Mouse (Mus musculus) heart, adult 2 months (tissue): ENCODE measurements around the gene Gm10964.

Experiments
- CTCF ChIP-seq: fragments of 200-600 bp; IDR thresholded peaks from 2 replicates; pipeline ENCODE4 v1.8.1; 2022; ENCODE audit warnings: antibody characterized with exemption, mild to moderate bottlenecking, moderate library complexity
- POLR2A ChIP-seq: fragments of 200-500 bp; IDR thresholded peaks from 2 replicates; pipeline ENCODE4 v1.6.1; 2011; ENCODE audit warnings: mild to moderate bottlenecking, low read depth, low read length, control low read depth; ENCODE audit not compliant: insufficient read depth

GRCm38 (mm10) chr3:103743208-103743607 is 4.0 kb downstream of the Gm10964 start:
- TF ChIP-seq POLR2A (no peak), CTCF (no peak)
